11 mouse cellular contexts compared by ENCODE assay signal in genomic region chr2:95231739-95232134, GRCm38 (mm10).
DNase-seq lines count a peak whose midpoint lies in the region; ATAC-seq and TF ChIP-seq lines count a peak whose summit lies in the region.
"Had no signal": no experiment of that assay in that cellular context is flagged by ENCODE, and none has a peak within 500 bp of the region (broad histone marks: within the 10 kb centered on the region; RNA-seq: fewer than 3 reads in every experiment).

No protein-coding gene starts in this region.

- no peak for DNase-seq in kidney, adult 9 months
- no peak for DNase-seq in forebrain, embryonic 14.5 days (ENCODE audit: low spot score)
- no peak for DNase-seq in hindbrain, postnatal 0 days (ENCODE audit: low spot score)
- no peak for DNase-seq in midbrain, postnatal 0 days (ENCODE audit: low spot score)
- DNase-seq in right cerebral cortex, adult 2 months (ENCODE audit: low spot score in 2 of 2) = no peak
- no peak for DNase-seq in heart, postnatal 14 days
- DNase-seq in spleen, adult 18-20 months = no peak
- DNase-seq: thymus, adult 18-20 months had no signal

- no peak overlapping the region for H3K27ac ChIP-seq in kidney, embryonic 14.5 days (ENCODE audit: low read depth, low read length)
- H3K27ac ChIP-seq in forebrain, embryonic 14.5 days (ENCODE audit: low read depth, low read length) = no peak overlapping the region
- H3K27ac ChIP-seq in hindbrain, postnatal 0 days = no peak overlapping the region
- no peak overlapping the region for H3K27ac ChIP-seq in midbrain, postnatal 0 days (ENCODE audit: low read depth, low read length)
- H3K27ac ChIP-seq: liver, embryonic 15.5 days had no signal

- no peaks in the 10 kb centered on the region for H3K9me3 ChIP-seq in kidney, embryonic 14.5 days (ENCODE audit: control insufficient read depth, low read length)
- no peaks in the 10 kb centered on the region for H3K9me3 ChIP-seq in forebrain, embryonic 14.5 days (replicated peaks; ENCODE audit: control insufficient read depth, low read length)
- H3K9me3 ChIP-seq in hindbrain, postnatal 0 days (ENCODE audit: low read length) = no peaks in the 10 kb centered on the region
- H3K9me3 ChIP-seq in midbrain, postnatal 0 days (ENCODE audit: low read length) = no peaks in the 10 kb centered on the region
- H3K9me3 ChIP-seq: liver, embryonic 15.5 days had no signal

- H3K4me2 ChIP-seq in kidney, embryonic 14.5 days (replicated peaks; ENCODE audit: low read depth, low read length) = no peak overlapping the region
- H3K4me2 ChIP-seq in forebrain, embryonic 14.5 days (ENCODE audit: low read length) = peak overlapping the region; percentile 45; the same call in 1 of the 2 replicates
- H3K4me2 ChIP-seq in hindbrain, postnatal 0 days (ENCODE audit: low read depth, low read length) = peak overlapping the region; percentile 56; the same call in 1 of the 2 replicates
- H3K4me2 ChIP-seq in midbrain, postnatal 0 days (ENCODE audit: low read depth, low read length, poor library complexity, severe bottlenecking) = peak overlapping the region; percentile 49
- H3K4me2 ChIP-seq: liver, embryonic 15.5 days had no signal

- H3K36me3 ChIP-seq in kidney, embryonic 14.5 days (ENCODE audit: control insufficient read depth, insufficient read depth, low read length) = no peaks in the 10 kb centered on the region
- no peaks in the 10 kb centered on the region for H3K36me3 ChIP-seq in forebrain, embryonic 14.5 days (ENCODE audit: control insufficient read depth, insufficient read depth, low read length)
- H3K36me3 ChIP-seq in hindbrain, postnatal 0 days (ENCODE audit: insufficient read depth, low read length) = no peaks in the 10 kb centered on the region
- no peaks in the 10 kb centered on the region for H3K36me3 ChIP-seq in midbrain, postnatal 0 days (ENCODE audit: insufficient read depth, low read length)
- H3K36me3 ChIP-seq: G1E; liver, embryonic 15.5 days had no signal

- no peak overlapping the region for H3K4me3 ChIP-seq in kidney, embryonic 14.5 days (ENCODE audit: low read length)
- H3K4me3 ChIP-seq in forebrain, embryonic 14.5 days (ENCODE audit: low read depth, low read length) = no peak overlapping the region
- H3K4me3 ChIP-seq in hindbrain, postnatal 0 days (ENCODE audit: low read length) = no peak overlapping the region
- no peak overlapping the region for H3K4me3 ChIP-seq in midbrain, postnatal 0 days (ENCODE audit: low read depth, low read length)
- H3K4me3 ChIP-seq: liver, embryonic 15.5 days had no signal

- WGBS in kidney, embryonic 14.5 days = 29% methylated on average over 9 of the region's 9 CpGs
- 24% methylated on average over 9 of the region's 9 CpGs for WGBS in forebrain, embryonic 14.5 days
- WGBS in hindbrain, postnatal 0 days = 25% methylated on average over 9 of the region's 9 CpGs
- WGBS in midbrain, postnatal 0 days = 29% methylated on average over 9 of the region's 9 CpGs

- no peak overlapping the region for H3K9ac ChIP-seq in kidney, embryonic 14.5 days (ENCODE audit: low read depth, low read length)
- H3K9ac ChIP-seq in forebrain, embryonic 14.5 days (ENCODE audit: low read length) = no peak overlapping the region
- H3K9ac ChIP-seq in hindbrain, postnatal 0 days (replicated peaks; ENCODE audit: low read length) = no peak overlapping the region
- H3K9ac ChIP-seq in midbrain, postnatal 0 days (replicated peaks; ENCODE audit: low read length, poor library complexity, severe bottlenecking) = no peak overlapping the region
- H3K9ac ChIP-seq: liver, embryonic 15.5 days had no signal

- intact Hi-C loops in heart, postnatal 14 days (cut with DNase I) = no loop called here

- TF ChIP-seq CTCF in hindbrain, postnatal 0 days (IDR thresholded peaks at IDR 0.05; ENCODE audit: low read depth) = no peak
- no peak for TF ChIP-seq CTCF in midbrain, postnatal 0 days (IDR thresholded peaks at IDR 0.05)

- H3K4me1 ChIP-seq in kidney, embryonic 14.5 days (ENCODE audit: control insufficient read depth, insufficient read depth, low read length) = 0 out of 2 replicates have a peak, but pooled peaks cover 2% of the 10 kb centered on the region
- H3K4me1 ChIP-seq in forebrain, embryonic 14.5 days (ENCODE audit: control insufficient read depth, insufficient read depth, low read length) = peaks cover 2% of the 10 kb centered on the region; the same call in 1 of the 2 replicates
- no peaks in the 10 kb centered on the region for H3K4me1 ChIP-seq in hindbrain, postnatal 0 days (ENCODE audit: insufficient read depth, low read length)
- H3K4me1 ChIP-seq in midbrain, postnatal 0 days (ENCODE audit: insufficient read depth, low read length) = no peaks in the 10 kb centered on the region
- H3K4me1 ChIP-seq: liver, embryonic 15.5 days had no signal

- 0 out of 2 replicates have a peak, but pooled peaks have one; percentile 5 for ATAC-seq in kidney, embryonic 14.5 days (ENCODE audit: low FRiP score, low TSS enrichment)
- no peak for ATAC-seq in forebrain, embryonic 14.5 days
- ATAC-seq in hindbrain, postnatal 0 days = peak; percentile 30
- ATAC-seq in midbrain, postnatal 0 days (ENCODE audit: low FRiP score) = no peak

- H3K27me3 ChIP-seq in kidney, embryonic 14.5 days (ENCODE audit: control insufficient read depth, insufficient read depth, low read length) = no peaks in the 10 kb centered on the region
- no peaks in the 10 kb centered on the region for H3K27me3 ChIP-seq in forebrain, embryonic 14.5 days (replicated peaks; ENCODE audit: control insufficient read depth, insufficient read depth, low read length)
- no peaks in the 10 kb centered on the region for H3K27me3 ChIP-seq in hindbrain, postnatal 0 days (ENCODE audit: insufficient read depth, low read length)
- H3K27me3 ChIP-seq in midbrain, postnatal 0 days (ENCODE audit: insufficient read depth, low read length) = no peaks in the 10 kb centered on the region
- H3K27me3 ChIP-seq: liver, embryonic 15.5 days had no signal

Comparison
In these comparisons a context has a peak if more than half of its experiments do, and no peak if none do; other contexts are left out.
1. ATAC-seq: peak in kidney, embryonic 14.5 days (single experiment) and hindbrain, postnatal 0 days (single experiment); none in forebrain, embryonic 14.5 days (single experiment) and midbrain, postnatal 0 days (single experiment).